Mouse (Mus musculus) C2C12 (cell line): ENCODE results near the gene Zfp385c. TPM values are rescaled to one million over a fixed set of nuclear protein-coding genes. Genes with fewer than 3 reads are reported as not detected.
A peak's percentile ranks its signal among the peaks of the same experiment; 100 is the strongest.

Experiments used
- H3K27me3 ChIP-seq: one replicate; pipeline ENCODE4 v1.6.1; 2011; ENCODE audit not compliant: control insufficient read depth, insufficient read depth, insufficient read length
- H3K36me3 ChIP-seq: one replicate; pipeline ENCODE4 v1.6.1; 2011; ENCODE audit not compliant: control insufficient read depth, insufficient read depth
- H3K4me3 ChIP-seq: one replicate; pipeline ENCODE4 v1.5.1; 2011; ENCODE audit warnings: mild to moderate bottlenecking, control low read depth; ENCODE audit not compliant: poor library complexity, insufficient read depth, severe bottlenecking
- H3K79me2 ChIP-seq: one replicate; pipeline ENCODE4 v1.6.1; 2011; ENCODE audit not compliant: control insufficient read depth, insufficient read depth
- H3K79me3 ChIP-seq: one replicate; pipeline ENCODE4 v1.6.1; 2011; ENCODE audit warnings: low read depth, control low read depth
- H3ac ChIP-seq: one replicate; pipeline ENCODE3; 2011; ENCODE audit warnings: low read depth; ENCODE audit not compliant: control insufficient read depth, insufficient read length
- CEBPB ChIP-seq: IDR thresholded peaks from one replicate; pipeline ENCODE4 v1.6.1; 2011; ENCODE audit warnings: low read depth, mild to moderate bottlenecking, control low read depth, moderate library complexity
- CTCF ChIP-seq: IDR thresholded peaks from one replicate; pipeline ENCODE4 v1.5.1; 2011; ENCODE audit not compliant: control insufficient read depth, insufficient read depth, insufficient read length
- FOSL1 ChIP-seq: IDR thresholded peaks from one replicate; pipeline ENCODE4 v1.8.0; 2011; ENCODE audit warnings: mild to moderate bottlenecking, low read length; ENCODE audit not compliant: poor library complexity, insufficient read depth, severe bottlenecking
- MAX ChIP-seq: IDR thresholded peaks from one replicate; pipeline ENCODE4 v1.6.1; 2011; ENCODE audit warnings: mild to moderate bottlenecking, control low read depth
- MYOD1 ChIP-seq: IDR thresholded peaks from one replicate; pipeline ENCODE4 v1.6.1; 2011; ENCODE audit warnings: low read depth; ENCODE audit not compliant: control insufficient read depth, insufficient read length
- MYOG ChIP-seq: IDR thresholded peaks from one replicate; pipeline ENCODE4 v1.6.1; 2011; ENCODE audit not compliant: control insufficient read depth, insufficient read length; ENCODE audit errors: extremely low read depth
- USF1 ChIP-seq: IDR thresholded peaks from one replicate; pipeline ENCODE4 v1.6.1; 2011; ENCODE audit warnings: low read depth, mild to moderate bottlenecking, control low read depth, moderate library complexity
- polyA plus RNA-seq: library from polyadenylated mRNA; unstranded; fragments of >200 nt; fragmentation: generic; extraction: Trizol; gene quantifications from one replicate; pipeline ENCODE4 v1.2.1, GENCODE M21; 2012; ENCODE audit warnings: missing spikeins

The Zfp385c gene
- polyA plus RNA-seq, 1 experiment: not detected

DNA sequence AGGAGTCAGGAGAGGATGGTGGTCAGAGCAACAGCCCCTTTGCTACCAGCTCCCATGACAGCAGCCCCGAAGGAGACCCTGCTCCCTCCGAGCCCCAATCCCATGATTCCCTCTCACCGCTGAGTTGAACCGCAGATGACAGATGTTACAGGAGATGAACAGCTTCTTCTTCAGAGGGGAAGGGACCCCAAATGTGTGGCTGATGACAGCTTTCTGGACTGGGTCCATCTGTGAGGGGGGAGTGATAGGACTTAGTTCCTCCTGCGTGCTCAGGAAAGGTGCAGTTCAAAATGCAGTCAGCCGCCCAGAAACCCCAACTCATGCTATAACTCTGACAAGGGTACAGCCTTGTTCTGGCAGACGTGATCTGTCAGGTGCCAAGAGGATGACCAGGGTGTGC, 57.7 kb downstream of the Zfp385c start:
- peaks cover 53% of the 10 kb centered on the region for H3K27me3 ChIP-seq
- no peaks in the 10 kb centered on the region for H3K79me3 ChIP-seq
- H3K79me2 ChIP-seq: no peaks in the 10 kb centered on the region
- no peak overlapping the region for H3ac ChIP-seq
- H3K36me3 ChIP-seq: no peaks in the 10 kb centered on the region
- no peak overlapping the region for H3K4me3 ChIP-seq
- TF ChIP-seq MYOD1: no peak
- TF ChIP-seq MAX: no peak
- no peak for TF ChIP-seq FOSL1
- no peak for TF ChIP-seq CEBPB
- TF ChIP-seq MYOG: no peak
- no peak for TF ChIP-seq CTCF
- TF ChIP-seq USF1: no peak

DNA sequence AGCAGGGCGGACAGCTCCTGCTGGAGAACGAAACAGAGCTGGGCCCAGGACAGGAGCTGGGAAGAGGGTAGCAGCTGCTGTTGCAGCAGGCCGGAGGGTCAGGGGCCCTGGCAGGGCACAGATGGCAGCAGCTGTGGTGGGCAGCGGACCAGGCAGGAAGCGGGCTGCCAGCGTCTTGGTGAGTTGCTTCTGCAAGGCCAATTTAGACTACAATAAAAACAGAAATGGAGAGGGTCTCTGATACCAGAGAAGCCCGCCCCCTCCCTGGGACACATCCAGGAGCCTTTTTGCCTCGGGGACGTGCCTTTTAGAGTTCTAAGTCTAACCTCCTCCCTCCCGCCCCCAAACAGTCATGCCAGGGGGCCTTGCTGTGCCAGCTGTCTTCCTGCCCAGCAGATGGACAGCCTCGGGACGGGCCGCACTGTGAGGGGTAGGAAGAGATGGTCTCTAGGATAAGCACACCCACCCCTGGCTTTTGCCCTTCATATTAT, 63.3 kb downstream of the Zfp385c start:
- H3K79me3 ChIP-seq: no peaks in the 10 kb centered on the region
- peaks cover 4% of the 10 kb centered on the region for H3K79me2 ChIP-seq
- H3K4me3 ChIP-seq: no peak overlapping the region
- peaks cover 12% of the 10 kb centered on the region for H3K27me3 ChIP-seq
- H3ac ChIP-seq: no peak overlapping the region
- peaks cover 17% of the 10 kb centered on the region for H3K36me3 ChIP-seq
- no peak for TF ChIP-seq MYOD1
- no peak for TF ChIP-seq USF1
- TF ChIP-seq MYOG: no peak
- TF ChIP-seq CEBPB: no peak
- no peak for TF ChIP-seq MAX
- no peak for TF ChIP-seq FOSL1
- no peak for TF ChIP-seq CTCF

DNA sequence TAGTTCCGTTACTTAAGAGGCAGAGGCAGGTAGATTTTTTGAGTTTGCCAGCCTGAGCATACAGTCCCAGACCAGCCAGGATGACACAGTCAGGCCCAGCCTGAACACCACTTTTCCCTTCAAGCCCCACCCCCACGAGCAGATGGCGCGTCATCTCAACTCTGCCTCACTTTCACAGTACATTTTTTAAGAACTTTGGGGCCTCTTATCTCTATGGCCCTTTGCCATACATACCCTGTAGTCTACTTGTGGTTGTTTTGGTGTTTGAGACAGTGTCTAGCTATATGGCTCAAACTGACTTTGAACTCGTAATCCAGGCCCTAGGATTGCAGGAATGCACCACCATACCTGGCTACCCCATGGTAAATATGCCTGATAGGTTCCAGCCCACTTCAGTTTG, 64.2 kb downstream of the Zfp385c start:
- no peak overlapping the region for H3K4me3 ChIP-seq
- TF ChIP-seq CEBPB (no peak), MYOG (no peak), MYOD1 (no peak), CTCF (no peak), MAX (no peak), USF1 (no peak), FOSL1 (no peak)
- H3K36me3 ChIP-seq: peaks cover 17% of the 10 kb centered on the region
- H3K27me3 ChIP-seq: peaks cover 10% of the 10 kb centered on the region
- H3K79me3 ChIP-seq: no peaks in the 10 kb centered on the region
- peaks cover 12% of the 10 kb centered on the region for H3K79me2 ChIP-seq
- no peak overlapping the region for H3ac ChIP-seq

DNA sequence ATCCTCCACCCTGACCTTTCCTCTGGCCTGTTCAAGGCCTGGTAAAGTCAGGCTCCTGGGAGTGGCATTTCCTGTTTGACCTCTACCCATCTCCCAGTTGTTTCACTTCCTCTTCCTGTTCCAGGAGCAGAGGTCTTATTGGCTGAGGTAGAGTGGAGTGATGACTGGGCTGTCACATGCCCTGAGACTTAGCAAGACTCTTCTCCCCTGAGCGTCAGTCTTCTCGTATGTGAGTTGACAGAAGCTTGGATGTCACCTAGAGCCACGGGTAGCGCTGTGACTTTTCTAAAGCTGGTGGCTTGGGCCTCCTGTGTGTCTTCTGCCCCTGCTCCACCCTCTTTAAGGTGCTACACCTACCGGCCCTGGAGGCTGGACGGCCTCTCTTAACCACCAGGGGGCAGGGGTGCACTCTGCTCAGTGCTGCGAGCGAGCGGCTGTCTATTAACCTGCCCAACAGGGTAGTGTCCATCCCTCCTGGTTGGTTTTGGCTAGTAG, 65.5 kb downstream of the Zfp385c start:
- H3K79me2 ChIP-seq: peaks cover 14% of the 10 kb centered on the region
- peaks cover 17% of the 10 kb centered on the region for H3K36me3 ChIP-seq
- H3K27me3 ChIP-seq: no peaks in the 10 kb centered on the region
- peaks cover 3% of the 10 kb centered on the region for H3K79me3 ChIP-seq
- H3ac ChIP-seq: no peak overlapping the region
- H3K4me3 ChIP-seq: no peak overlapping the region
- TF ChIP-seq USF1 (no peak), CTCF (peak; percentile 80)

DNA sequence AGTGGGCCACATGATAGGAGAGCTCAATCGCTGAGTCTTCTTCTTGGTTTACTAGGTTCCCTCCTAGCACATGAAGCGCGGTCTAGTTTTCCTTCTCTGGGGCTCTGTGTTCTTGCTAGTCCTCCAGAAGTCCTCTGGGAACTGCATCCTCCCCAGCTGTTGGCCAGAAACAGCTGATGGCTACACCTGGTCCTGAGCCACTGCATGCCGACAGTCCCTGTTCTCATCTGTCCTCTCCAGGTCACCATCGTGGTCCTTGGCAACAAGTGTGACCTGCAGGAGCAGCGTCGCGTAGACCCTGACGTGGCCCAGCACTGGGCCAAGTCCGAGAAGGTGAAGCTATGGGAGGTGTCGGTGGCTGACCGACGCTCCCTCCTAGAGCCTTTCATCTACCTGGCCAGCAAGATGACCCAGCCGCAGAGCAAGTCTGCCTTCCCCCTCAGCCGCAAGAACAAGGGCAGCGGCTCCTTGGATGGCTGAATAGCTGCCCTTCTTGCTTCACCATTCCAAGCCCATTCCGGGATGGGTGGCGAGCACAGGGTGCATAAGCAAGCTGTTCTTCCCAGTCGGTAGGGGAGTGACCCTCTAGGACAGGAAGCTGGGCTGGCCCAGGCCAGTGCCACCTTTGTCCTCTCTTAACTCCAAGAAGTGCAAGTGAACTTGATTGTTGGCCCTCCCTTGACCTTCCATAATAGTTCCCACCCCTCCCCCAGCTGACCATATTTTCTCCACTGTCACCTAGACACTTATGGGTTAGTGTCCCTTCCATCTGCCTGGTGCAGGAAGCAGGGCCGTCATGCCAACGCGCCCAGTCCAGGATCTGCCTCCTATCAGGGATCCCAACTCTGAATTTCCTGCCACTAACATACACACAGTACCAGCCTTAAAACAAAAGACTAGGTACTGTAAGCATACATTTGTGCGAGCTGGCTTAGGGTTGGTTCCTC, 66.2 kb downstream of the Zfp385c start:
- TF ChIP-seq FOSL1: no peak
- TF ChIP-seq MAX: no peak
- no peak for TF ChIP-seq MYOD1
- TF ChIP-seq CEBPB: no peak
- TF ChIP-seq CTCF: no peak
- no peak for TF ChIP-seq USF1
- no peak for TF ChIP-seq MYOG
- H3K4me3 ChIP-seq: no peak overlapping the region
- H3K27me3 ChIP-seq: no peaks in the 10 kb centered on the region
- peaks cover 17% of the 10 kb centered on the region for H3K36me3 ChIP-seq
- peaks cover 3% of the 10 kb centered on the region for H3K79me3 ChIP-seq
- H3K79me2 ChIP-seq: peaks cover 14% of the 10 kb centered on the region
- H3ac ChIP-seq: no peak overlapping the region

DNA sequence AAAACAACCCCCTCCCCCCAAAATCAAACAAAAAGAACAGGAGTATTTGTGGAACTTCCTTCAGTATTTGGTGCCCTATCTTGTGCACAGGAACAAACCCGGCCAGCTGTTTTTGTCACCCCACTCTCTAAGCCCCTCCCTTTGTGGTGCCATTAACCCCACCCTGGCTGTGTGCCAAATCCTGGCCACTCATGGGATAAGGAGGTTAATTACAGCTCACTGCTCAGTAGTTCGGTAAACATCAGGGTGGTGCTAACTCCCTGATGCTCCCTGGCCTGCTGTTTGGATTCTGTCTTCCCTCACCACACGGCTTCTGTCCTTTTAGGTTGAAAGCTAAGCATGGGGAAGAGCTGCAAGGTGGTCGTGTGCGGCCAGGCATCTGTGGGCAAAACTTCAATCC, 68.4 kb downstream of the Zfp385c start:
- peaks cover 7% of the 10 kb centered on the region for H3K79me3 ChIP-seq
- peaks cover 24% of the 10 kb centered on the region for H3K79me2 ChIP-seq
- no peak overlapping the region for H3K4me3 ChIP-seq
- TF ChIP-seq USF1 (no peak), MYOG (no peak), CTCF (no peak), MYOD1 (no peak), MAX (no peak), CEBPB (no peak), FOSL1 (no peak)
- H3ac ChIP-seq: no peak overlapping the region
- H3K36me3 ChIP-seq: peaks cover 17% of the 10 kb centered on the region
- H3K27me3 ChIP-seq: no peaks in the 10 kb centered on the region
